Mouse (Mus musculus): Measurements from ENCODE around the gene Rnf13.

Rnf13 gene

GRCm38 (mm10) chr3:57845786-57846661, 110.2 kb downstream of the Rnf13 start:
- DNase-seq (ENCODE audit: low read depth in 2 of 2, low spot score in 2 of 2), result no peak

GRCm38 (mm10) chr3:57846662-57846911, 110.7 kb downstream of the Rnf13 start:
- no peak for DNase-seq (ENCODE audit: low read depth in 2 of 2, low spot score in 2 of 2)

GRCm38 (mm10) chr3:57846912-57847759, 111.3 kb downstream of the Rnf13 start:
- peak; percentile 23 to 36 for DNase-seq (ENCODE audit: low read depth in 2 of 2, low spot score in 2 of 2)

DNA sequence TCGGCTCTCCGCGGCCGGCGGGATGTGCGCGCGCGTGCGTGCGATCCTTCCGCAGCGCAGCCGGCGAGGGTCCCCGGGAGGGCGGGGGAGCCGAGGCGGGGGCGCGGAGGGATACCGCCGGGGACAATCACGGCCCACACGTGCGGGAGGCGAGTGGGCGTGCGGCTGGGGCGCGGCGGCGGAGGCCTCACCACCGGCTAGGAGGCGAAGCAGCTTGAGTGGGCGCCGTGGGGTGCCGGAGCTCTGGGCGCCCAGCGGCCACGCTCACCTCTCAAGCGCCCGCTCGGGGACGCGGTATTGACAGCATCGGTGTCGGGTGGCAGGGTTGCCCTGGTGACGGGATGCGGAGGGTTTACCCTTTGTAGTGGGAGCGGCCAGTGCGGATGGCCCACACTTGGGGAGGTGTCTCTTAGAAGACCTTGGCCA, 111.9 kb downstream of the Rnf13 start, which contains the start of gene Pfn2:
Gene Pfn2, minus strand, starts transcription at position 320 of the 426 bp plus-strand sequence.
- DNase-seq (ENCODE audit: low read depth in 2 of 2, low spot score in 2 of 2), result peak; percentile 48 to 50

DNA sequence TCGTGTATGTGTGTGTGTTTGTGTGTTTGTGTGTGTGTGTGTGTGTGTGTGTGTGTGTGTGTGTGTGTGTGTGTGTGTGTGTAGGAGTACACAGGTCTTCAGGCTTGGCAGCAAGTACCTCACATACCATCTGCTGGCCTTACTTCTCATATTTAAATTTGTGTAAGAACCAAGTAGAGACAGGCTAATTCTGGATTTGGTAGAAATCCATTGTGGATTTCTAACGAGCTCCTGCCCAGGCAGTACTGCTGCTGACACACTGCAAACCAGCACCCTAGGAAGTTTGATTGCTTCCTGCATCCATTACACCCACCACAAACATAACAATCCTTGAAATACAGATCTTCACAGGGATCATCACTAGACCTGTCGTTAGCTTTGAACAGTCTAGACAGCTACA, 147.1 kb downstream of the Rnf13 start:
- no peak for DNase-seq (ENCODE audit: low read depth in 2 of 2, low spot score in 2 of 2)

All from CD8-positive naive resting alpha-beta T cell, adult 2 months (primary cell).